Comparison of ENCODE assay signal across 23 mouse cellular contexts in the genomic region with DNA sequence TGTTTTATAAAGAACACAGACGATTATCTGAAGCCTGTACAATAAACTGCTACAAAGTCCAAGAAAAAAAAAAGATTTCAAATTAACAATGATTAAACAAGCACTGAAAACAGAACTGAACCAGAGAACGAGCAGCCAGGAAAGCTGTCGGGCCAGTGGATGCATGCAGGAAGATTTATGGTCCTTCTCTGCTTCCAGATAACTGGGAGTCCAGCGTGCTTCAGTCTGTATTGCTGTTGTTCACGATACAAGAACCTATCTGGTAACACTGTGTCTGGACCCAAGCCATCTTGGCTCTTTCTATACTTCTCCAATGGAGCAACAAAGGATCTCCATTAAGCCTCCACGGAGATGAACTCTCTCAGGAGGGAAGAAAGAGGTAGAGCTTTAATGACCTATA.
DNase-seq lines count a peak whose midpoint lies in the region; ATAC-seq and TF ChIP-seq lines count a peak whose summit lies in the region.
"Had no signal": no experiment of that assay in that cellular context is flagged by ENCODE, and none has a peak within 500 bp of the region (broad histone marks: within the 10 kb centered on the region; RNA-seq: fewer than 3 reads in every experiment).

No protein-coding gene starts in this region.

- H3K9me3 ChIP-seq in liver, embryonic 16.5 days (replicated peaks; ENCODE audit: control insufficient read depth, low read length), result no peaks in the 10 kb centered on the region
- no peaks in the 10 kb centered on the region for H3K9me3 ChIP-seq in liver, embryonic 11.5 days (ENCODE audit: control insufficient read depth, low read length)
- H3K9me3 ChIP-seq in intestine, embryonic 16.5 days (ENCODE audit: control insufficient read depth, low read length), result no peaks in the 10 kb centered on the region
- no peaks in the 10 kb centered on the region for H3K9me3 ChIP-seq in liver, postnatal 0 days (ENCODE audit: low read length)
- H3K9me3 ChIP-seq: forebrain, embryonic 15.5 days; heart, embryonic 15.5 days; hindbrain, embryonic 15.5 days; lung, embryonic 15.5 days; neural tube, embryonic 15.5 days; stomach, embryonic 15.5 days had no signal

- H3K27ac ChIP-seq in liver, embryonic 16.5 days (ENCODE audit: low read length), result peak overlapping the region; percentile 31; the same call in 1 of the 2 replicates
- H3K27ac ChIP-seq in liver, embryonic 11.5 days (ENCODE audit: low read depth, low read length), result no peak overlapping the region
- peak overlapping the region; percentile 34 for H3K27ac ChIP-seq in intestine, embryonic 16.5 days (ENCODE audit: low read length)
- peak overlapping the region; percentile 68 for H3K27ac ChIP-seq in liver, postnatal 0 days (ENCODE audit: low read depth)
- H3K27ac ChIP-seq: forebrain, embryonic 15.5 days; heart, embryonic 15.5 days; hindbrain, embryonic 15.5 days; limb, embryonic 13.5 days; lung, embryonic 15.5 days; midbrain, embryonic 13.5 days; neural tube, embryonic 15.5 days had no signal

- WGBS in liver, embryonic 16.5 days (ENCODE audit: insufficient replicate concordance), result 35% methylated on average over 6 of the region's 6 CpGs
- 56% methylated on average over 6 of the region's 6 CpGs for WGBS in liver, embryonic 11.5 days
- 25% methylated on average over 6 of the region's 6 CpGs for WGBS in intestine, embryonic 16.5 days
- WGBS in liver, postnatal 0 days (ENCODE audit: insufficient replicate concordance), result 35% methylated on average over 6 of the region's 6 CpGs

- TF ChIP-seq EP300 in liver, postnatal 0 days (IDR thresholded peaks at IDR 0.05; ENCODE audit: low read depth), result no peak

- no peaks in the 10 kb centered on the region for H3K27me3 ChIP-seq in liver, embryonic 16.5 days (ENCODE audit: control insufficient read depth, insufficient read depth, low read depth, low read length)
- H3K27me3 ChIP-seq in liver, embryonic 11.5 days (replicated peaks; ENCODE audit: control insufficient read depth, insufficient read depth, low read length), result no peaks in the 10 kb centered on the region
- H3K27me3 ChIP-seq in intestine, embryonic 16.5 days (replicated peaks; ENCODE audit: control insufficient read depth, insufficient read depth, low read length), result no peaks in the 10 kb centered on the region
- H3K27me3 ChIP-seq in liver, postnatal 0 days (ENCODE audit: insufficient read depth, low read length), result no peaks in the 10 kb centered on the region
- H3K27me3 ChIP-seq: forebrain, embryonic 15.5 days; heart, embryonic 15.5 days; hindbrain, embryonic 15.5 days; limb, embryonic 13.5 days; lung, embryonic 15.5 days; midbrain, embryonic 13.5 days; neural tube, embryonic 15.5 days; Patski; stomach, embryonic 15.5 days had no signal

- no peak overlapping the region for H3K4me3 ChIP-seq in liver, embryonic 16.5 days (ENCODE audit: low read depth, low read length)
- H3K4me3 ChIP-seq in liver, embryonic 11.5 days (ENCODE audit: low read depth, low read length), result no peak overlapping the region
- H3K4me3 ChIP-seq in intestine, embryonic 16.5 days (ENCODE audit: low read length), result no peak overlapping the region
- H3K4me3 ChIP-seq in liver, postnatal 0 days (ENCODE audit: low read depth, low read length), result no peak overlapping the region
- H3K4me3 ChIP-seq: forebrain, embryonic 15.5 days; heart, embryonic 15.5 days; hindbrain, embryonic 15.5 days; limb, embryonic 13.5 days; lung, embryonic 15.5 days; midbrain, embryonic 13.5 days; myocyte; neural tube, embryonic 15.5 days; stomach, embryonic 15.5 days had no signal

- no peak for DNase-seq in liver, embryonic 11.5 days (ENCODE audit: low spot score)
- peak; percentile 57 for DNase-seq in kidney, adult 9 months
- no peak for DNase-seq in liver, postnatal 0 days
- DNase-seq in thymus, postnatal 14 days, result no peak
- no peak for DNase-seq in right cerebral cortex, postnatal 4 days
- DNase-seq: adrenal gland, postnatal 10 days; embryo, embryonic 11 days; gastrocnemius, postnatal 25 days; heart, postnatal 4 days; right cerebral cortex, postnatal 14 days; thymus, adult 18-20 months had no signal

- H3K9ac ChIP-seq in liver, embryonic 16.5 days (ENCODE audit: low read depth, low read length), result no peak overlapping the region
- H3K9ac ChIP-seq in liver, embryonic 11.5 days (ENCODE audit: low read depth, low read length), result no peak overlapping the region
- no peak overlapping the region for H3K9ac ChIP-seq in intestine, embryonic 16.5 days (ENCODE audit: low read depth, low read length)
- no peak overlapping the region for H3K9ac ChIP-seq in liver, postnatal 0 days (replicated peaks)
- H3K9ac ChIP-seq: forebrain, embryonic 15.5 days; heart, embryonic 15.5 days; hindbrain, embryonic 15.5 days; limb, embryonic 13.5 days; lung, embryonic 15.5 days; midbrain, embryonic 13.5 days; neural tube, embryonic 15.5 days; stomach, embryonic 15.5 days had no signal

- no peak overlapping the region for H3K4me2 ChIP-seq in liver, embryonic 16.5 days (ENCODE audit: low read depth, low read length)
- H3K4me2 ChIP-seq in liver, embryonic 11.5 days, result no peak overlapping the region
- no peak overlapping the region for H3K4me2 ChIP-seq in intestine, embryonic 16.5 days (ENCODE audit: low read depth, low read length)
- no peak overlapping the region for H3K4me2 ChIP-seq in liver, postnatal 0 days (ENCODE audit: low read depth, low read length)
- H3K4me2 ChIP-seq: forebrain, embryonic 15.5 days; heart, embryonic 15.5 days; hindbrain, embryonic 15.5 days; limb, embryonic 13.5 days; lung, embryonic 15.5 days; midbrain, embryonic 13.5 days; neural tube, embryonic 15.5 days; stomach, embryonic 15.5 days had no signal

- no peaks in the 10 kb centered on the region for H3K4me1 ChIP-seq in liver, embryonic 16.5 days (ENCODE audit: control insufficient read depth, low read depth, low read length)
- H3K4me1 ChIP-seq in liver, embryonic 11.5 days (replicated peaks; ENCODE audit: control insufficient read depth, insufficient read depth, low read length), result no peaks in the 10 kb centered on the region
- peaks cover 23% of the 10 kb centered on the region for H3K4me1 ChIP-seq in intestine, embryonic 16.5 days (ENCODE audit: control insufficient read depth, insufficient read depth, low read length)
- H3K4me1 ChIP-seq in liver, postnatal 0 days (ENCODE audit: insufficient read depth), result peaks cover 15% of the 10 kb centered on the region
- H3K4me1 ChIP-seq: forebrain, embryonic 15.5 days; hindbrain, embryonic 15.5 days; limb, embryonic 13.5 days; midbrain, embryonic 13.5 days; neural tube, embryonic 15.5 days had no signal

- no peak for TF ChIP-seq CTCF in liver, postnatal 0 days (IDR thresholded peaks at IDR 0.05; ENCODE audit: low read depth)

- ATAC-seq in liver, embryonic 16.5 days (ENCODE audit: low read depth), result no peak
- ATAC-seq in liver, embryonic 11.5 days (replicated peaks; ENCODE audit: low FRiP score), result no peak
- ATAC-seq in intestine, embryonic 16.5 days, result peak; percentile 51
- no peak for ATAC-seq in liver, postnatal 0 days
- ATAC-seq: forebrain, embryonic 15.5 days; midbrain, embryonic 13.5 days; Patski had no signal

- H3K36me3 ChIP-seq in liver, embryonic 16.5 days (ENCODE audit: control insufficient read depth, insufficient read depth), result no peaks in the 10 kb centered on the region
- no peaks in the 10 kb centered on the region for H3K36me3 ChIP-seq in liver, embryonic 11.5 days (ENCODE audit: control insufficient read depth, insufficient read depth, low read length)
- no peaks in the 10 kb centered on the region for H3K36me3 ChIP-seq in intestine, embryonic 16.5 days (ENCODE audit: control insufficient read depth, insufficient read depth, low read length)
- no peaks in the 10 kb centered on the region for H3K36me3 ChIP-seq in liver, postnatal 0 days (replicated peaks; ENCODE audit: insufficient read depth, low read length)
- H3K36me3 ChIP-seq: forebrain, embryonic 15.5 days; heart, embryonic 15.5 days; hindbrain, embryonic 15.5 days; limb, embryonic 13.5 days; lung, embryonic 15.5 days; midbrain, embryonic 13.5 days; neural tube, embryonic 15.5 days; stomach, embryonic 15.5 days had no signal
